Mouse (Mus musculus): Measurements from ENCODE around the gene Lcn2. TPM values are rescaled to one million over a fixed set of nuclear protein-coding genes. Genes with fewer than 3 reads are reported as not detected.
A peak's percentile ranks its signal among the peaks of the same experiment; 100 is the strongest.

Gene Lcn2
- polyA plus RNA-seq, 1 experiment from 2014 or later = 0.93 TPM

DNA sequence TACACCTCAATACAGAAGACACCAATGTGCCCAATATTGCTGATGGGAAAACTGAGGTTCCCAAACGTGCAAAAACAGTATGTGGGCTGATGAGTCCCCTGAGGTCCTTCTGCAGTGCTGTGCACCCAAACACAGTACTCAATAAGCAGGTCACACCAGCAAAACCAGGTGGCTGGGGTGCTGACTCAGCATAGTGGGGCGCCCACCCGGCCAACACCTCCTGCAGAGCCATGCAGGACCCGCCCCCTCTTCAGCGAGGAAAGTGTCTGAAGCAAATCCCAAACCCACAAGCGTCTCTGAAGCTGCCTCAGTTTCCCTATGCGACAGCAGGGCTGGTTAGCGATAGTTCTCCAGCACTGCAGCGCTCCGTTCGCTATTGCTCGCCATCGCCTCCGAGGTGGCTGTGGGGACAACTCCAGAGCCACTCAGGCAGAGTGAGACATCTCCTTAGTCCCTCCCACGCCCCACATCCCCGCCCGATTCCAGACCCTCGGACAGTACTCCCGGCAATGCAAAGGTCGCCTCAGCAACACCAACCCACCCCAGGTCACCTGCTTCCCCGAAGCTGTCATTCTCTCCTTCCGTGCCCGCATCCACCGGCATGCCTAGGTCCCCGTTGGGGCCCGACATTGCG lies 6.8 kb downstream of the Lcn2 start:
- WGBS = under 1% methylated on average over 26 of the region's 27 CpGs
- H3K4me1 ChIP-seq (ENCODE audit: control insufficient read depth, insufficient read depth, low read depth, low read length) = peaks cover 11% of the 10 kb centered on the region
- H3K9ac ChIP-seq (ENCODE audit: low read depth, low read length) = peak overlapping the region; percentile 80
- peak; percentile 60 for ATAC-seq
- H3K4me3 ChIP-seq (ENCODE audit: low read length) = peak overlapping the region; percentile 75
- no peaks in the 10 kb centered on the region for H3K27me3 ChIP-seq (replicated peaks; ENCODE audit: control insufficient read depth, insufficient read depth, low read length)
- H3K36me3 ChIP-seq (ENCODE audit: control insufficient read depth, insufficient read depth, low read length) = peaks cover 31% of the 10 kb centered on the region
- no peaks in the 10 kb centered on the region for H3K9me3 ChIP-seq (ENCODE audit: control insufficient read depth, low read length)
- peak overlapping the region; percentile 98 for H3K4me2 ChIP-seq (ENCODE audit: low read length)
- peak overlapping the region; percentile 75; the same call in 1 of the 2 replicates for H3K27ac ChIP-seq (ENCODE audit: low read depth, low read length)

DNA sequence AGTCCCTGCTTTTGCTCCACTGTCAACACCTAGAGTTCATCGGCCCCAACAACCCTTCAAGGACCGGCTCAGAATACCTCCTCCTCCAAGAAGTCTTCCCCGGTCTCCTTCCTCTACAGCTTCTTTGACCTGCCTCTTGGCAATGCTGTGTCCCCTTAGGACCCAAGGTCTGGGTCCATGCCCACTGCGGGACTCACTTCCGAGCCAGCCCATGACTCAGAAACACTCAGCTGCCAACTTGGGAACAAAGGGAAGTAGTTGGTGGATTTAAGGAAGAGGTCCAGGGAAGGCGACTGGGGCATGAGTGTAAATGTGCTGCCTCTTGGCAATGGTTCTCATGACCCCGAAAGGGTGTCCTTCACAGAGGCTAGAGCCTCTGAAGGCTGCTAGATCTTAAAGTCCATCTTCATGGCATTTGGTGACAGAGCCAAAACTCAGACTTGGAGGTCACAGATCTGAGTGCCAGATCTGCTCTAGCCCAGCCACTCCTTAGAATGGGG lies 8.0 kb downstream of the Lcn2 start:
- Histone ChIP-seq H3K4me3 (ENCODE audit: low read length) (no peak overlapping the region), H3K27ac (ENCODE audit: low read depth, low read length) (no peak overlapping the region), H3K27me3 (replicated peaks; ENCODE audit: control insufficient read depth, insufficient read depth, low read length) (no peaks in the 10 kb centered on the region), H3K4me2 (ENCODE audit: low read length) (no peak overlapping the region), H3K9me3 (ENCODE audit: control insufficient read depth, low read length) (no peaks in the 10 kb centered on the region), H3K9ac (ENCODE audit: low read depth, low read length) (no peak overlapping the region), H3K36me3 (ENCODE audit: control insufficient read depth, insufficient read depth, low read length) (peaks cover 38% of the 10 kb centered on the region), H3K4me1 (ENCODE audit: control insufficient read depth, insufficient read depth, low read depth, low read length) (peaks cover 11% of the 10 kb centered on the region)
- 84% methylated on average over 7 of the region's 7 CpGs for WGBS
- no peak for ATAC-seq

DNA sequence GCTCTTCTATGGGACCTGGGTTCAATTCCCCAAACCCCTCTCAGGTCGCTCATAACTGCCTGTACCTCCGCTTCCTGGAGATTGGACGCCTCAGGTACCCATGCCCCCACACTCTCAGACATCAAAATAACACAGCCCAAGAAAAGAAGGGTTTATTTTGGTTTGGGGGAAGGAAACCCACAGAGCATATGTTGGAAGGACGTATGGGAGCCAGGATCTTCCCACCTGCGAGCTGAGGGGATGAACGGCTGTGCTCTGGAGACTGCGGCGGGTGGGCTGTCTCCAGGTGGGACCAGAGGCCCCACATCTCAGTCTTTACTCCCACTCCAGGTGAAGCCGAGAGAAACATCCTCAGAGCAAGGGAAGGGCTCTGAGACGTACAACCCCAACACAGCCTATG lies 11.1 kb downstream of the Lcn2 start:
- Histone ChIP-seq H3K4me1 (ENCODE audit: control insufficient read depth, insufficient read depth, low read depth, low read length) (peaks cover 11% of the 10 kb centered on the region), H3K27me3 (replicated peaks; ENCODE audit: control insufficient read depth, insufficient read depth, low read length) (no peaks in the 10 kb centered on the region), H3K36me3 (ENCODE audit: control insufficient read depth, insufficient read depth, low read length) (peaks cover 57% of the 10 kb centered on the region), H3K4me2 (ENCODE audit: low read length) (no peak overlapping the region), H3K9me3 (ENCODE audit: control insufficient read depth, low read length) (no peaks in the 10 kb centered on the region), H3K9ac (ENCODE audit: low read depth, low read length) (no peak overlapping the region), H3K4me3 (ENCODE audit: low read length) (no peak overlapping the region), H3K27ac (ENCODE audit: low read depth, low read length) (no peak overlapping the region)
- ATAC-seq = no peak
- 93% methylated on average over 10 of the region's 10 CpGs for WGBS

DNA sequence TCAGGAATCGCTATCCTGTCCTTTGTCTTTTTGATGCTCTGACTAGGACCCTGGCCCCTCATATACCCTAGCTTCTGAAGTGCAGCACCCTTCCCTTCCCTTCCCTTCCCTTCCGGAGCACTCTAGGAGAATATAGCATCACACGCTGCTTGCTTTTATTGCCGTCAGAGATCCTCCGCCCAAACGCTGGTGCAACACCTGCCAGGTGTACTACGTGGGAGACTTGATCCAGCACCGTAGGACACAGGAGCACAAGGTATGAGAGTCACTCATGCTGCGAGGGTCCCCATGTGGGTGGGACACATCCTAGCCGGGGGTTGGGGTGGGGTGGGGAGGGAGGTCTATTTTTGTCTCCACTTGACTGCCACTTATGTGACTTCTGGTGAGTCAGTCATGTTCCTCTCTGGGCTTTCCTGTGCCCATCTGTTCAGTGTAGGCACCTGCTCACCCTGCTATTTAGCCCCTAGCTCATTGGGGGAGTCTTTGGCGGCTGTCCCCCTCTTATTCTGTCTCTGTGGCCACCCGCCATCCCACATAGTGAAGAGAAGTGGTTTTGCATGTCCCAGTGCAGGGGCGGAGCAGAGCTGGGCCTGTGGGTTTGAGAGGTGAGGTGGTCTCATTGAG lies 12.6 kb downstream of the Lcn2 start:
- H3K4me3 ChIP-seq (ENCODE audit: low read length) = no peak overlapping the region
- H3K27me3 ChIP-seq (replicated peaks; ENCODE audit: control insufficient read depth, insufficient read depth, low read length) = no peaks in the 10 kb centered on the region
- H3K4me2 ChIP-seq (ENCODE audit: low read length) = no peak overlapping the region
- no peak overlapping the region for H3K9ac ChIP-seq (ENCODE audit: low read depth, low read length)
- H3K4me1 ChIP-seq (ENCODE audit: control insufficient read depth, insufficient read depth, low read depth, low read length) = peaks cover 1% of the 10 kb centered on the region
- no peak for ATAC-seq
- no peak overlapping the region for H3K27ac ChIP-seq (ENCODE audit: low read depth, low read length)
- H3K36me3 ChIP-seq (ENCODE audit: control insufficient read depth, insufficient read depth, low read length) = peaks cover 67% of the 10 kb centered on the region
- WGBS = 92% methylated on average over 13 of the region's 13 CpGs
- no peaks in the 10 kb centered on the region for H3K9me3 ChIP-seq (ENCODE audit: control insufficient read depth, low read length)

DNA sequence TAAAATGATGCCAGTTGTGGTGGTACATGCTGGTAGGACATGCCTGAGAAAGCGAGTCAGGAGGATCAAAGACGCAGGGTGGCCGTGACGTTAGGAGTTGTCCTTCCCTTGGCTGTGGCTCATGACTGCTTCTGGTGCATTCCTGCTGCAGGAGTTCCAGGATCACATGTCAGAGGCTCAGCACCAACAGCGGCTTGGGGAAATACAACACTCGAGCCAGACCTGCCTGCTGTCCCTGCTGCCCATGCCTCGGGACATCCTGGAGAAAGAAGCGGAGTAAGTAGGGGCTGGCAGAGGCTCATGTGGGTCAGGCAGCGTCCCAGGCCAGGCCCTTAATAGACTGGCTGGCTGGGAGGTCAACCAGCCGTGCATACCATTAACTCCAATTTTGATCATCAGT lies 13.9 kb downstream of the Lcn2 start:
- Histone ChIP-seq H3K9me3 (ENCODE audit: control insufficient read depth, low read length) (no peaks in the 10 kb centered on the region), H3K27ac (ENCODE audit: low read depth, low read length) (no peak overlapping the region), H3K27me3 (replicated peaks; ENCODE audit: control insufficient read depth, insufficient read depth, low read length) (no peaks in the 10 kb centered on the region), H3K9ac (ENCODE audit: low read depth, low read length) (no peak overlapping the region), H3K36me3 (ENCODE audit: control insufficient read depth, insufficient read depth, low read length) (peaks cover 72% of the 10 kb centered on the region), H3K4me2 (ENCODE audit: low read length) (no peak overlapping the region), H3K4me1 (ENCODE audit: control insufficient read depth, insufficient read depth, low read depth, low read length) (no peaks in the 10 kb centered on the region), H3K4me3 (ENCODE audit: low read length) (no peak overlapping the region)
- 93% methylated on average over 10 of the region's 10 CpGs for WGBS
- ATAC-seq = no peak

DNA sequence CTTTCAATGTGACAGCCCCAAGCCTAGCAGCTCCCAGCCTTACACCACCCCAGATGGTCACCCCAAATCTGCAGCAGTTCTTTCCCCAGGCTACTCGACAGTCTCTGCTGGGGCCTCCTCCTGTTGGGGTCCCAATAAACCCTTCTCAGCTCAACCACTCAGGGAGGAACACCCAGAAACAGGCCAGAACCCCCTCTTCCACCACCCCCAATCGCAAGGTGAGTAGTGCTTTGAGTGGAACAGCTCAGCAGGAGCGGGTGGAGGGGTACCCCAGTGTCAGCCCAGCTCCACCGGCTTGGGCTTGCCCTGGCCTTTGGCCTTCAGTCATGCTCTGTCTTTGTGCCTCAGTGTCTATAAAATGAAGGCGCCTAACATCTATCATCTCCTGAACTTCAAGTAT lies 20.7 kb downstream of the Lcn2 start:
- WGBS = 89% methylated on average over 5 of the region's 5 CpGs
- ATAC-seq = no peak
- Histone ChIP-seq H3K4me2 (ENCODE audit: low read length) (no peak overlapping the region), H3K4me3 (ENCODE audit: low read length) (no peak overlapping the region), H3K4me1 (ENCODE audit: control insufficient read depth, insufficient read depth, low read depth, low read length) (peaks cover 10% of the 10 kb centered on the region), H3K27me3 (replicated peaks; ENCODE audit: control insufficient read depth, insufficient read depth, low read length) (no peaks in the 10 kb centered on the region), H3K27ac (ENCODE audit: low read depth, low read length) (no peak overlapping the region), H3K9ac (ENCODE audit: low read depth, low read length) (no peak overlapping the region), H3K9me3 (ENCODE audit: control insufficient read depth, low read length) (no peaks in the 10 kb centered on the region), H3K36me3 (ENCODE audit: control insufficient read depth, insufficient read depth, low read length) (peaks cover 30% of the 10 kb centered on the region)

DNA sequence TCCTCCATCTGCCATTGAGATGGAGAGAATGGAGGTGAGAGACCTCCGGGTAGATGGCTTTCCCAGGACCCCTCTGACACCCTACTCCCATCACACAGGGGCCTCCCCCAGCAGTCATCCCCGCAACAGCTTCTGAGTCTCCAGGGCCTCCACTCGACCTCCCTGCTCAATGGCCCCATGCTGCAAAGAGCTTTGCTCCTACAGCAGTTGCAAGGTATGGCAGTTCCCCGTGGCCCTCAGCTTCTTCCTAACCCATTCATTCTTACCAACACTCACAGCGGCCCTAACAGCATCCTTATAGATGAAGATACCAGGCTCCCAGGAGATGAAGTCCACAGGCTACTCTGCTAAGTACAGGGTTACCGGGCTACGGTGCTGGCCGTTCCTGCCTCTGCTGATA lies 23.9 kb downstream of the Lcn2 start:
- peaks cover 19% of the 10 kb centered on the region for H3K4me1 ChIP-seq (ENCODE audit: control insufficient read depth, insufficient read depth, low read depth, low read length)
- H3K4me2 ChIP-seq (ENCODE audit: low read length) = peak overlapping the region; percentile 92
- peak overlapping the region; percentile 88 for H3K9ac ChIP-seq (ENCODE audit: low read depth, low read length)
- ATAC-seq = no peak
- peaks cover 8% of the 10 kb centered on the region; the same call in 1 of the 2 replicates for H3K36me3 ChIP-seq (ENCODE audit: control insufficient read depth, insufficient read depth, low read length)
- no peak overlapping the region; the same call in 1 of the 2 replicates for H3K27ac ChIP-seq (ENCODE audit: low read depth, low read length)
- H3K27me3 ChIP-seq (replicated peaks; ENCODE audit: control insufficient read depth, insufficient read depth, low read length) = peaks cover 3% of the 10 kb centered on the region; the same call in 1 of the 2 replicates
- no peaks in the 10 kb centered on the region for H3K9me3 ChIP-seq (ENCODE audit: control insufficient read depth, low read length)
- peak overlapping the region; percentile 85 for H3K4me3 ChIP-seq (ENCODE audit: low read length)
- 85% methylated on average over 8 of the region's 8 CpGs for WGBS

DNA sequence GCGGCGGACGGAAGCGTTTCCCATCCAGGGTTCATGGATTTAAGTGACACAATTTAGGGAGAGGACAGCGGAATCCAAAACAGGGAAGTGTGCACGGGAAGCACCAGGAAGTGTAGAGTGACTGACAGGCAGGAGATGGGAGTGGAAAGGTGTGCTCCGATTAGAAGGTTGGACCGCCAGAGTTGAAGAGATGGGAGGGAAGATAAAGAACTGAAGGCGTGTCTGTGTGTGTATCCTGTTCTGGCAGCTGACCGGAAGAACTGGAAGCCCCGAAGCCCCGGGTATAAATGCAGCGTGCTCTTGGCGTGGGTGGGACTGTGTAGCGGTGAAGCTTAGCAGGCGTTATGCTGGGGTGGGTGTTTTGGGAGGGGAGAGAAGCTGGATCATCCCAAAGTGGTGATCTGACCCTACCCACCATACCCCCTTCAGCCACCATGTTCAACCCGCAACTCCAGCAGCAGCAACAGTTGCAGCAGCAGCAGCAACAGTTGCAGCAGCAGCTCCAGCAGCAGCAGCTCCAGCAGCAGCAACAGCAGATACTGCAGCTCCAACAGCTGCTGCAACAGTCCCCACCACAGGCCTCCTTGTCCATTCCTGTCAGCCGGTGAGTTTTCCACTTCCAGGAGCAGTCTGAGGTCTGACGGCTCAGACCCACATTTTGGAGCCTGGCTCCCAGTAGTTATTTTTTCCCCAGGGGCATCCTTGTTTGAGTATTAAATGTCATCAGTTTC lies 24.5 kb downstream of the Lcn2 start:
- no peak; the same call in 1 of the 2 replicates for ATAC-seq

More for the DNA sequence above, 24.5 kb downstream of the Lcn2 start:
- Histone ChIP-seq H3K4me1 (ENCODE audit: control insufficient read depth, insufficient read depth, low read depth, low read length) (peaks cover 19% of the 10 kb centered on the region), H3K4me2 (ENCODE audit: low read length) (peak overlapping the region; percentile 92), H3K27me3 (replicated peaks; ENCODE audit: control insufficient read depth, insufficient read depth, low read length) (peaks cover 3% of the 10 kb centered on the region; the same call in 1 of the 2 replicates), H3K36me3 (ENCODE audit: control insufficient read depth, insufficient read depth, low read length) (peaks cover 8% of the 10 kb centered on the region; the same call in 1 of the 2 replicates), H3K27ac (ENCODE audit: low read depth, low read length) (peak overlapping the region; percentile 90), H3K4me3 (ENCODE audit: low read length) (peak overlapping the region; percentile 85), H3K9me3 (ENCODE audit: control insufficient read depth, low read length) (no peaks in the 10 kb centered on the region), H3K9ac (ENCODE audit: low read depth, low read length) (peak overlapping the region; percentile 88)
- 9% methylated on average over 18 of the region's 19 CpGs for WGBS
